Mouse (Mus musculus): ENCODE measurements around the gene Ext2. TPM values are rescaled to one million over a fixed set of nuclear protein-coding genes. Genes with fewer than 3 reads are reported as not detected.

Gene Ext2
- total and polyA plus RNA-seq, 3 experiments: 28.9 to 44.0 (median 43.8) TPM

DNA sequence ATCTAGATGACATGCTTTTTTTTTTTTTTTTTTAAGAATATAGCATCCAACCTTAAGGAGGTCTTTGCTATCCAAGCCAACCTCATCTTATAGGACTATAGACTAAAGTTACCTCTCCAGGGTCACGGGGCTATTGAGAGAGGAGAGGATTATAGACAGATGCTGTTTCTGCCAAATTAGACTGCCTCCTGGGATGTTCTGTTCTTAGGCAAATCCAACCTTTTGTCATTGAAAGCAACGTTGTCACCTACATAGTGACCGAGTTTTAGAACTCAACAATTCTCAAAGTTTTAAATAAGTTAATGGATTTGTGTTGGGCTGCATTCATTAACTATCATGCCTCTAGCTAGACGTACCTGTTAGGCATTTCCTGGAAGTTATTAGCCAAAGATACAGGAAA is 40.9 kb upstream of the Ext2 start:
- no peak for DNase-seq
- intact Hi-C loops (cut with DNase I): no loop called here

DNA sequence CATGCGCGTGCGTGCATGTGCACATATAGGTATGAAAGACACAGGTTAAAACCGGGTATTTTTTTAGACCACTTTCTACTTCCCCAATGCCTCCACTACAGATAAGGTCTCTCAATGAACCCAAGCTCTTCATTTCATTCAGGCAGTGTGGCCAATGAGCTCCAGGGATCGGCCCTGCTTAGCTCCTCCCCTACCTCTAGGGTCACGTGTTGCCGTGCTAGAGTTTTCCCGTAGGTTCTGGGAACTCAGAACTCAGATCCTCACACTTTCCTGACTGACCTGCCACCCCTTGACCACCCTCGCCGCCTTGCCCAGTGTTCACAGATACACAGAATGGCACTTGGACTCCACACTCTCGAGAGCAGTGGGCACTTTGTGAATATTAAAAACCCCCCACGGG is 36.5 kb upstream of the Ext2 start:
- no peak overlapping the region for H3K9ac ChIP-seq (ENCODE audit: low read depth, low read length)
- no peaks in the 10 kb centered on the region for H3K4me1 ChIP-seq (ENCODE audit: control insufficient read depth, insufficient read depth, low read length)
- no peak overlapping the region for H3K4me3 ChIP-seq
- WGBS: 70% methylated on average over 12 of the region's 12 CpGs
- no peaks in the 10 kb centered on the region for H3K27me3 ChIP-seq (ENCODE audit: control insufficient read depth, insufficient read depth, low read length)
- intact Hi-C loops (cut with DNase I): no loop called here
- no peaks in the 10 kb centered on the region for H3K36me3 ChIP-seq (ENCODE audit: control insufficient read depth, insufficient read depth, low read length)
- H3K27ac ChIP-seq: no peak overlapping the region
- TF ChIP-seq CTCF (IDR thresholded peaks at IDR 0.05): no peak
- no peak for TF ChIP-seq EP300 (IDR thresholded peaks at IDR 0.05; ENCODE audit: insufficient read depth, low read depth, low read length)
- no peak for TF ChIP-seq POLR2A (IDR thresholded peaks at IDR 0.05; ENCODE audit: insufficient read depth, low read depth, low read length)
- no peak for DNase-seq
- H3K79me2 ChIP-seq (replicated peaks; ENCODE audit: control insufficient read depth, insufficient read depth, low read length): no peaks in the 10 kb centered on the region

More for the DNA sequence above, 40.9 kb upstream of the Ext2 start:
- Histone ChIP-seq H3K36me3 (ENCODE audit: control insufficient read depth, insufficient read depth, low read length) (no peaks in the 10 kb centered on the region), H3K9ac (ENCODE audit: low read depth, low read length) (no peak overlapping the region), H3K27ac (no peak overlapping the region), H3K4me1 (ENCODE audit: control insufficient read depth, insufficient read depth, low read length) (no peaks in the 10 kb centered on the region), H3K4me3 (no peak overlapping the region), H3K79me2 (replicated peaks; ENCODE audit: control insufficient read depth, insufficient read depth, low read length) (no peaks in the 10 kb centered on the region), H3K27me3 (ENCODE audit: control insufficient read depth, insufficient read depth, low read length) (no peaks in the 10 kb centered on the region; the same call in 1 of the 2 replicates)
- WGBS: 69% methylated on average over 4 of the region's 4 CpGs
- no peak for TF ChIP-seq EP300 (IDR thresholded peaks at IDR 0.05; ENCODE audit: insufficient read depth, low read depth, low read length)
- TF ChIP-seq POLR2A (IDR thresholded peaks at IDR 0.05; ENCODE audit: insufficient read depth, low read depth, low read length): no peak
- no peak for TF ChIP-seq CTCF (IDR thresholded peaks at IDR 0.05)

DNA sequence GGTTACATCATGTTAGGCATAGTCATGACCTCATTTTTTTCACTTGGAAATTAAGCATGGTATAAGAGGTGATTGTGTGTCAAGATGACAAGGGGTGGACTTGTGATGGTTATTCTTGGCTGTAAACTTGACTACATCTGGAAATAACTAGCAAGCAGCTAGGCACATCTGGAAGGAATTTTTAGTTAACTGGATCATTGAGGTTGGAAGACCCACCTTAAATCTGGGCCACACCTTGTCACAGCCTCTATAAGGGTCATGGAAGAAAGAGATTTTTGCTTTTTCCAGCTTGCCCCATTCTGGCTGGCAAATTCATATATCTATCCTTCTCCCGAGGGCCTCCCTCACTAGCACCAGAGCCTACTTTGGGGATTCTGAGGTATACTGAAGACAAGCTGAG is 28.9 kb upstream of the Ext2 start:
- 79% methylated on average over 1 of the region's 1 CpGs for WGBS
- Histone ChIP-seq H3K4me3 (no peak overlapping the region), H3K27ac (no peak overlapping the region), H3K27me3 (ENCODE audit: control insufficient read depth, insufficient read depth, low read length) (no peaks in the 10 kb centered on the region), H3K79me2 (replicated peaks; ENCODE audit: control insufficient read depth, insufficient read depth, low read length) (no peaks in the 10 kb centered on the region), H3K9ac (ENCODE audit: low read depth, low read length) (no peak overlapping the region), H3K4me1 (ENCODE audit: control insufficient read depth, insufficient read depth, low read length) (peaks cover 2% of the 10 kb centered on the region; the same call in 1 of the 2 replicates), H3K36me3 (ENCODE audit: control insufficient read depth, insufficient read depth, low read length) (no peaks in the 10 kb centered on the region)
- no peak for DNase-seq
- TF ChIP-seq CTCF (IDR thresholded peaks at IDR 0.05): no peak
- TF ChIP-seq EP300 (IDR thresholded peaks at IDR 0.05; ENCODE audit: insufficient read depth, low read depth, low read length): no peak
- no peak for TF ChIP-seq POLR2A (IDR thresholded peaks at IDR 0.05; ENCODE audit: insufficient read depth, low read depth, low read length)
- intact Hi-C loops (cut with DNase I): no loop called here

- no peak overlapping the region for H3K4me3 ChIP-seq
- intact Hi-C loops (cut with DNase I): no loop called here
- no peak for TF ChIP-seq CTCF (IDR thresholded peaks at IDR 0.05)
- TF ChIP-seq POLR2A (IDR thresholded peaks at IDR 0.05; ENCODE audit: insufficient read depth, low read depth, low read length): no peak
- TF ChIP-seq EP300 (IDR thresholded peaks at IDR 0.05; ENCODE audit: insufficient read depth, low read depth, low read length): no peak
- no peak for DNase-seq
- H3K4me1 ChIP-seq (ENCODE audit: control insufficient read depth, insufficient read depth, low read length): peaks cover 2% of the 10 kb centered on the region; the same call in 1 of the 2 replicates
- H3K9ac ChIP-seq (ENCODE audit: low read depth, low read length): no peak overlapping the region
- no peaks in the 10 kb centered on the region for H3K27me3 ChIP-seq (ENCODE audit: control insufficient read depth, insufficient read depth, low read length)
- no peaks in the 10 kb centered on the region for H3K36me3 ChIP-seq (ENCODE audit: control insufficient read depth, insufficient read depth, low read length)
- 39% methylated on average over 13 of the region's 13 CpGs for WGBS
- H3K79me2 ChIP-seq (replicated peaks; ENCODE audit: control insufficient read depth, insufficient read depth, low read length): no peaks in the 10 kb centered on the region
- H3K27ac ChIP-seq: no peak overlapping the region
Observed at GRCm38 (mm10) chr2:93850317-93850944, 28.1 kb upstream of the Ext2 start.

DNA sequence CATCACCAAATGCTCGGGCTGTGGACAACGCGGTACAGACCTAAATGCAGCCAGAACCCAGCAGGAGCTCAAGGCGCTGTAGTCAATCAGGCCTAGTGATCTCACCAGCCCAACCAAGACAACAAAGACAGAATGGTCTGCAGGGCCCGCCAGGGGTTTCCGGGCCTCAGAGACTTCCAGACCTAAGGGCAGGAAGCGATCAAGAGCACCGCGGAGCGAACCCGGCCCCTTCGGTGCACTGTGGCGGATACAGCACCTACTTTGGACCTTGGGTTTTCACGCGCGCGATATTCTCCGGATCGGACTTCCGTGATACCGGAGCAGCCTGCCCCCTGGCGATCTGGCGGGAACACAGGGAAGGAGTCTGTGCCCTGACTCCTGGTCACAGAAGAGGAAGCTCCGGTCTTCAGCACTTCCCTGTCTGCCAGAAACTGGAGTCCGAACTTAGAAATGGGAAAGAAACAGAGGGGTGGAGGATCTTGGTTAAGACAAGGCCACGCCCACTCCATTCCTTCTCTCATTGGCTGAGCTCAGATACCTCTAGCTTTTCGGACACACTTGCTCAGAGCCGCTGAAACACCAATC is 27.2 kb upstream of the Ext2 start, which contains the start of gene Accs:
Accs (minus strand) TSS at position 439 of the 585 bp plus-strand sequence.
- no peaks in the 10 kb centered on the region for H3K79me2 ChIP-seq (replicated peaks; ENCODE audit: control insufficient read depth, insufficient read depth, low read length)
- under 1% methylated on average over 28 of the region's 28 CpGs for WGBS

GRCm38 (mm10) chr2:93841349-93841748 is 19.0 kb upstream of the Ext2 start:
- no peak overlapping the region for H3K27ac ChIP-seq
- no peaks in the 10 kb centered on the region for H3K79me2 ChIP-seq (replicated peaks; ENCODE audit: control insufficient read depth, insufficient read depth, low read length)
- 74% methylated on average over 3 of the region's 3 CpGs for WGBS
- no peak for TF ChIP-seq EP300 (IDR thresholded peaks at IDR 0.05; ENCODE audit: insufficient read depth, low read depth, low read length)
- TF ChIP-seq POLR2A (IDR thresholded peaks at IDR 0.05; ENCODE audit: insufficient read depth, low read depth, low read length): no peak
- no peak for TF ChIP-seq CTCF (IDR thresholded peaks at IDR 0.05)
- H3K36me3 ChIP-seq (ENCODE audit: control insufficient read depth, insufficient read depth, low read length): no peaks in the 10 kb centered on the region
- no peaks in the 10 kb centered on the region for H3K4me1 ChIP-seq (ENCODE audit: control insufficient read depth, insufficient read depth, low read length)
- intact Hi-C loops (cut with DNase I): no loop called here
- DNase-seq: no peak
- no peak overlapping the region for H3K4me3 ChIP-seq
- no peaks in the 10 kb centered on the region for H3K27me3 ChIP-seq (ENCODE audit: control insufficient read depth, insufficient read depth, low read length)
- H3K9ac ChIP-seq (ENCODE audit: low read depth, low read length): no peak overlapping the region

More for the DNA sequence above, 27.2 kb upstream of the Ext2 start, which contains the start of gene Accs:
- Histone ChIP-seq H3K36me3 (ENCODE audit: control insufficient read depth, insufficient read depth, low read length) (no peaks in the 10 kb centered on the region), H3K4me3 (peak within 1 kb of the TSS; percentile 69), H3K4me1 (ENCODE audit: control insufficient read depth, insufficient read depth, low read length) (peaks cover 2% of the 10 kb centered on the region; the same call in 1 of the 2 replicates), H3K9ac (ENCODE audit: low read depth, low read length) (peak within 1 kb of the TSS; percentile 74), H3K27ac (peak within 1 kb of the TSS; percentile 67), H3K27me3 (ENCODE audit: control insufficient read depth, insufficient read depth, low read length) (no peaks in the 10 kb centered on the region)
- TF ChIP-seq CTCF (IDR thresholded peaks at IDR 0.05) (peak; percentile 75), EP300 (IDR thresholded peaks at IDR 0.05; ENCODE audit: insufficient read depth, low read depth, low read length) (no peak), POLR2A (IDR thresholded peaks at IDR 0.05; ENCODE audit: insufficient read depth, low read depth, low read length) (peak; percentile 65)
- DNase-seq: peak; percentile 82 to 87
- intact Hi-C loops (cut with DNase I): no loop called here

All from heart, adult 2 months (tissue).